Mouse (Mus musculus): ENCODE results near the gene Bloc1s5. TPM values are rescaled to one million over a fixed set of nuclear protein-coding genes. Genes with fewer than 3 reads are reported as not detected.

The Bloc1s5 gene
- polyA plus RNA-seq, 1 experiment from 2014 or later = 17.6 TPM

DNA sequence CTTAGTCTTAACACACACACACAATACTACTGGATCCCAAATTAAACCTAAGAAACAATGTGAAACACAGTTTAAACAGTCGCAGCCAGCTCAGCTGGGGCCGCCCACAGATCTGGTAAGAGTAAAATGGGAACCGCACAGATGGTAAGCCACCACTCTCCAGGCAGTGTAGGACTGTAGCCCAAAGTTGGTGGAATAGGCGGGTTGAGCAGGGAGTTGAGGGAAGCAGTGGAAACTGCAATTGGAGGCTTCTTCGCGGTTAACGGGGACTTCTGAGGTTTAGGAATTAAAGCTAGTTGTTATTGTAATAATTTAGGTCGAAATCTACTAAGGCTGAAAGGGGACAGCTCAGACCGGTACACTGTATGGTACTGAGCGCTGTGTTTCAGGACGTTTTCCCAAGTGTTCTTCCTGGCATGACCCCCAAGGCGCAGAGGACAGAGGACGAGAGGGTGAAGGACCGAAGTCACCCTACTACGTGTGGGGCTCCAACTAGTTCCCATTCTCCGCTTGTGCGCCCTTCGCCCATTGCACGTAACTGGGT, 581 bp downstream of the Bloc1s5 start:
- H3K9ac ChIP-seq = peak overlapping the region; percentile 61
- WGBS = under 1% methylated on average over 19 of the region's 19 CpGs
- peak overlapping the region; percentile 63 for H3K4me3 ChIP-seq (ENCODE audit: low read depth, low read length)
- H3K27ac ChIP-seq (ENCODE audit: low read depth) = peak overlapping the region; percentile 69
- no peaks in the 10 kb centered on the region for H3K9me3 ChIP-seq (ENCODE audit: low read depth, low read length)
- DNase-seq (peak; percentile 35), ATAC-seq (ENCODE audit: insufficient read depth) (peak; percentile 83)
- H3K4me1 ChIP-seq (ENCODE audit: insufficient read depth) = no peaks in the 10 kb centered on the region; the same call in 1 of the 2 replicates
- no peak for TF ChIP-seq CTCF (IDR thresholded peaks at IDR 0.05; ENCODE audit: low read depth)
- H3K27me3 ChIP-seq (ENCODE audit: insufficient read depth, low read length) = no peaks in the 10 kb centered on the region
- peak overlapping the region; percentile 77 for H3K4me2 ChIP-seq
- no peaks in the 10 kb centered on the region for H3K36me3 ChIP-seq (ENCODE audit: insufficient read depth)

- no peak for DNase-seq
- ATAC-seq (ENCODE audit: insufficient read depth) = no peak
- no peak for TF ChIP-seq CTCF (IDR thresholded peaks at IDR 0.05; ENCODE audit: low read depth)
- Histone ChIP-seq H3K36me3 (ENCODE audit: insufficient read depth) (0 out of 2 replicates have a peak, but pooled peaks cover 6% of the 10 kb centered on the region), H3K9me3 (ENCODE audit: low read depth, low read length) (no peaks in the 10 kb centered on the region), H3K27me3 (ENCODE audit: insufficient read depth, low read length) (no peaks in the 10 kb centered on the region), H3K4me3 (ENCODE audit: low read depth, low read length) (no peak overlapping the region), H3K27ac (ENCODE audit: low read depth) (no peak overlapping the region), H3K4me2 (peak overlapping the region; percentile 77), H3K4me1 (ENCODE audit: insufficient read depth) (no peaks in the 10 kb centered on the region; the same call in 1 of the 2 replicates), H3K9ac (no peak overlapping the region; the same call in 1 of the 2 replicates)
- 91% methylated on average over 6 of the region's 6 CpGs for WGBS
Measured at GRCm38 (mm10) chr13:38633287-38634000, 1.5 kb downstream of the Bloc1s5 start.

GRCm38 (mm10) chr13:38632556-38632955, 2.4 kb downstream of the Bloc1s5 start:
- no peaks in the 10 kb centered on the region for H3K27me3 ChIP-seq (ENCODE audit: insufficient read depth, low read length)
- DNase-seq = no peak
- ATAC-seq (ENCODE audit: insufficient read depth) = no peak
- H3K4me3 ChIP-seq (ENCODE audit: low read depth, low read length) = no peak overlapping the region
- 0 out of 2 replicates have a peak, but pooled peaks cover 6% of the 10 kb centered on the region for H3K36me3 ChIP-seq (ENCODE audit: insufficient read depth)
- H3K27ac ChIP-seq (ENCODE audit: low read depth) = no peak overlapping the region
- no peaks in the 10 kb centered on the region for H3K9me3 ChIP-seq (ENCODE audit: low read depth, low read length)
- no peak overlapping the region for H3K9ac ChIP-seq
- no peaks in the 10 kb centered on the region; the same call in 1 of the 2 replicates for H3K4me1 ChIP-seq (ENCODE audit: insufficient read depth)
- 70% methylated on average over 6 of the region's 6 CpGs for WGBS
- no peak for TF ChIP-seq CTCF (IDR thresholded peaks at IDR 0.05; ENCODE audit: low read depth)
- H3K4me2 ChIP-seq = no peak overlapping the region

- ATAC-seq (ENCODE audit: insufficient read depth) (peak; percentile 24; the same call in 1 of the 2 replicates), DNase-seq (no peak)
- H3K9ac ChIP-seq = no peak overlapping the region
- H3K27ac ChIP-seq (ENCODE audit: low read depth) = no peak overlapping the region
- 36% methylated on average over 6 of the region's 6 CpGs for WGBS
- H3K4me3 ChIP-seq (ENCODE audit: low read depth, low read length) = no peak overlapping the region
- H3K36me3 ChIP-seq (ENCODE audit: insufficient read depth) = peaks cover 10% of the 10 kb centered on the region; the same call in 1 of the 2 replicates
- TF ChIP-seq CTCF (IDR thresholded peaks at IDR 0.05; ENCODE audit: low read depth) = no peak
- no peaks in the 10 kb centered on the region for H3K9me3 ChIP-seq (ENCODE audit: low read depth, low read length)
- no peaks in the 10 kb centered on the region for H3K27me3 ChIP-seq (ENCODE audit: insufficient read depth, low read length)
- H3K4me1 ChIP-seq (ENCODE audit: insufficient read depth) = no peaks in the 10 kb centered on the region
- H3K4me2 ChIP-seq = no peak overlapping the region
Measured at GRCm38 (mm10) chr13:38626229-38626525, 8.7 kb downstream of the Bloc1s5 start.

DNA sequence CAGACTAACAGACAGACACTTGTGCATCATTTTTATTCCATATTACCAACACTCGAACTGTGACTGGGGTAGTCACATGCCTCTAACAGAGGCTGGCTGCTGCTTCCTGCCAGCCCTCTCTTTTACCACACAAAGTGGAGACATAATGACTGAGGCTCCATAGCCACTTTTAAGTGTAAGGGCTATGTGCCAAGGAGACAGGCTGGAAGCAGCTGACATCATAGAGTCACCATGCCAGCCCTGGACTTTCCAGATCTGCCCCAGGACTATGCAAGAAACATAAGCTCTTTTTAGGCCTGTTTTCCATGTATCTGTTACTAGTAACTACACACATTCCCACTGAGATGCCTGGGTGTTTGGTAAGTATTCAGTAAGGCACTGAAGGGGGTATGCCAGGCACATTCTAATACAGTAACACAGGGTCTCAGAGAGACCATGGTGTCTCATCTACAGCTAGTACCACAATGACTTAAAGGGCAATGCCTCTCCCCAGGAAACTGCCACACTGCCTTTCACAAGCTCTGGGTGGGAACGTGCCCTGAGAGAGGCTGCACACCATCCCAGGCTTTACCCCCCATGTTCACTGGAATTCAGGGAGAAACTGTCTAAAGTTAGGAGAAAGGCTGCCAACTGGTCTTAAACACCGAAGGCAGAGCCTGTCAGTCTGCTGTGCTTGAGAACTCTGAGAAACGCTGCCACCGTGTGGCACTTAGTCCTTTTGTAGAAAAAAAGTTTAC, 9.2 kb downstream of the Bloc1s5 start:
- Histone ChIP-seq H3K4me1 (ENCODE audit: insufficient read depth) (no peaks in the 10 kb centered on the region), H3K4me2 (no peak overlapping the region), H3K4me3 (ENCODE audit: low read depth, low read length) (no peak overlapping the region), H3K27me3 (ENCODE audit: insufficient read depth, low read length) (no peaks in the 10 kb centered on the region), H3K9me3 (ENCODE audit: low read depth, low read length) (no peaks in the 10 kb centered on the region), H3K27ac (ENCODE audit: low read depth) (no peak overlapping the region; the same call in 1 of the 2 replicates), H3K9ac (no peak overlapping the region), H3K36me3 (ENCODE audit: insufficient read depth) (peaks cover 10% of the 10 kb centered on the region; the same call in 1 of the 2 replicates)
- 33% methylated on average over 5 of the region's 5 CpGs for WGBS
- TF ChIP-seq CTCF (IDR thresholded peaks at IDR 0.05; ENCODE audit: low read depth) = peak; percentile 39
- ATAC-seq (ENCODE audit: insufficient read depth) (peak; percentile 35; the same call in 1 of the 2 replicates), DNase-seq (peak; percentile 79)

DNA sequence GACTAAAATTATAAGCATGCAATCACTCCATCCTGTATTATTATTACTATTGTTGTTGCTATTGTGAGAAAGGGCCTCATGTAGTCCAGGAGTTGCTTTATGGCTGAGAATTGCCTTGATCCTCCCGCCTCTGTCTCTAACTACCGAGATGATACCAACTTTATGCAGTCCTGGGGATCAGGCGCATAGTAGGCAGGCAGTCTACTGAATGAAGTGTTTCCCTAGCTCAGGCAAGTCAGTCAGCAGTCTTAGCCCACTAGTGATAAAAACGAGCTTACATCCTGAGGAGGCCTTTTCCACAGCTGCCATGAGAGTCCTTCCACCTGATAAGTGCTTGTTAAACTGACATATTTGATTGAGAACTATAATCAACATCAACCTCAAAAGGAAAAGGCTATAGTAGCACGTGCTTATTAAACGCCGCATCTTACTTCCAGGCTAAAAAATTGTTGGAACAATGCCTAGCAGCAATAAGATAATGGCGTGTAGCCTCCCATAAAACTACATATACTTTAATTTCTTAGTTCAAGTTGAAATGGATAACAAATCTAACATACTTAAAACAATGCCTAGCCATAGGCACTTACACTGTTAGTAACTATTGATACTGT, 10.5 kb downstream of the Bloc1s5 start:
- Histone ChIP-seq H3K36me3 (ENCODE audit: insufficient read depth) (peaks cover 10% of the 10 kb centered on the region; the same call in 1 of the 2 replicates), H3K4me1 (ENCODE audit: insufficient read depth) (no peaks in the 10 kb centered on the region), H3K4me2 (no peak overlapping the region), H3K9me3 (ENCODE audit: low read depth, low read length) (no peaks in the 10 kb centered on the region), H3K4me3 (ENCODE audit: low read depth, low read length) (no peak overlapping the region), H3K27me3 (ENCODE audit: insufficient read depth, low read length) (no peaks in the 10 kb centered on the region), H3K27ac (ENCODE audit: low read depth) (no peak overlapping the region), H3K9ac (no peak overlapping the region)
- no peak for TF ChIP-seq CTCF (IDR thresholded peaks at IDR 0.05; ENCODE audit: low read depth)
- ATAC-seq (ENCODE audit: insufficient read depth) (no peak), DNase-seq (no peak)
- WGBS = 68% methylated on average over 8 of the region's 8 CpGs
